Mouse (Mus musculus) thymus, adult 2 months (tissue): ENCODE data around the gene Ntm.

Experiments
- CTCF ChIP-seq: fragments of 200-500 bp; IDR thresholded peaks from 2 replicates; pipeline ENCODE4 v1.5.1; 2012; ENCODE audit warnings: mild to moderate bottlenecking, control low read depth, low read length, moderate library complexity, borderline replicate concordance; ENCODE audit not compliant: control insufficient read depth, poor library complexity, insufficient read depth; ENCODE audit errors: extremely low read depth
- POLR2A ChIP-seq: fragments of 200-500 bp; IDR thresholded peaks from 2 replicates; pipeline ENCODE4 v1.6.1; 2012; ENCODE audit warnings: mild to moderate bottlenecking, low read length, control low read depth, moderate library complexity; ENCODE audit not compliant: control insufficient read depth, poor library complexity, insufficient read depth; ENCODE audit errors: extremely low read depth

GRCm38 (mm10) chr9:29732895-29733294 is 230.0 kb downstream of the Ntm start:
- no peak for TF ChIP-seq POLR2A
- TF ChIP-seq CTCF = no peak
